Mouse (Mus musculus): Measurements from ENCODE around the gene Cib4.

DNA sequence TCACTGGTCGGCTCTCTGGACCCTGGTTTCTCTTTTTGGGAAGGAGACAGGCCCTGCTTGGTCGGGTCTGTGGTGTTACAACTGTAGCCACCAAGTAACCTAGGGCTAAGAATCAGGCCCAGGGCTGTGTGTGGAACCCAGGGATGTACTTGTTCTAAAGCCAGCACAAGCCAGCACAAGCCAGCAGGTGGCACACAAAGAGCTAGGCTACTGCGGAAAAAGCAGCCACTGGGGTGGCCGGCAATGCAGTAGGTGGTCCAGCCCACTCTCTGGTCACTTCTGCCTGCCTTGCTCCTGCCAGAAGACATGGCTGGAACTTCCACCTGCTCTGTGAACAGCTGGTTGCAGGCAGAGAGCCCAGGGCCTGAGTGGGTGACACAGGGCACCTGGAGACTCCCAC lies 85.5 kb downstream of the Cib4 start:
- TF ChIP-seq CTCF (IDR thresholded peaks at IDR 0.05; ENCODE audit: low read depth) (no peak), EP300 (IDR thresholded peaks at IDR 0.05; ENCODE audit: low read depth) (no peak)
